Mouse (Mus musculus): Measurements from ENCODE around the gene Dhx34.

The Dhx34 gene

DNA sequence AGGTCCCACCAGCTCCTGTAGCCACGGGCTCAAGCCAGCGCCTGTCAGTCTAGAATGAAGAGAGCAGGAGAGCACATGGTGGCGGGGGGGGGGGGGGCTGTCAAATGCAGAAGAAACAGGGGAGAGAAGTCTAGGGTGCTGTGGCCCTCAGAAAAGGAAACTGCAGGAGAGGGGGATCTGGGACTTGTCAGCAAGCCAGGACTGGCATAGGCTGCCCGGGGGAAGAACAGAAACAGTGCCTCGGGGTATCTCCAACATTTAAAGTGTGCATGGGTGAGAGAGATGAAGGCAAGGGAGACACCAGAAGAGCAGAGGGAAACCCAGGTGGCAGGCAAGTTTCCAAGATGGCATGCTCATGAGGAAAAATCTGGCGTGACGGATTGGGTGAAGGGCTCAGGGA, 59.8 kb downstream of the Dhx34 start:
- in situ Hi-C loops (cut with MboI, MseI): no loop called here

DNA sequence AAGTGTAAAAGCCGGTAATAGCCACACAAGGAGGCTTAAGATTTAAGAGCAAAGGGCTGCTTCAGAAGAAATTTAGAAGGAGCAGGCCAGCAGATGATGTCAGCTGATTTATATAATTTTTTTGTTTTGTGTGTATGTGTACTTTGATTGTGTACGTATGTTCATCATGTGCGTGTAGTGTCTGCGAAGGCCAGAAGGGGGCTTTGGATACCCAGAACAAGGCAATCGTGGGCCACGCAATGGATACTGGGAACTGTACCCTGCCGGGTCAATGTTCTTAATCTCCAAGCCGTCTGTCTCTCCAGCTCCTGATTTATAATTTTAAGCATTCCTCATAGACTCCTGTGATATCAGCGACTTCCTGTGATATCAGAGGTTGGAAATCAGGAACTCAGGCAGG, 60.5 kb downstream of the Dhx34 start:
- in situ Hi-C loops (cut with MboI, MseI): no loop called here

DNA sequence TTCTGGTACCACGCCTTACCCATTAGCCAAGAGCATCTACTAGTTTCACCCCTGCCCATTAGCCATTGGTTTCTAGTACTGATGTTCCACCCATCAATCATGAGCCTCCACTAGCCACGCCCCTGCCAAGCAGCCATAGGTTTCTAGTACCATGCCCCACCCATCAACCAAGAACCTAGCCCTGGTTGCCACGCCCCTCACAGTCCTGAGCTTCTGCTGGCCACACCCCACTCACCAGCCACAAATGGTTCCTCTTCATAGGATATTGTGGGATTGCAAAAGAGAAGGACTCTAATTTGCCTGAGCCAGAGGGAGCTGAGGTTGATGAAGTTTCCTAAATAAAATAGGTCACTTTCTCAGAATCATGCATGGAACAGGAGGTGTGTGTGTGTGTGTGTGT, 61.1 kb downstream of the Dhx34 start:
- in situ Hi-C loops (cut with MboI, MseI): no loop called here

DNA sequence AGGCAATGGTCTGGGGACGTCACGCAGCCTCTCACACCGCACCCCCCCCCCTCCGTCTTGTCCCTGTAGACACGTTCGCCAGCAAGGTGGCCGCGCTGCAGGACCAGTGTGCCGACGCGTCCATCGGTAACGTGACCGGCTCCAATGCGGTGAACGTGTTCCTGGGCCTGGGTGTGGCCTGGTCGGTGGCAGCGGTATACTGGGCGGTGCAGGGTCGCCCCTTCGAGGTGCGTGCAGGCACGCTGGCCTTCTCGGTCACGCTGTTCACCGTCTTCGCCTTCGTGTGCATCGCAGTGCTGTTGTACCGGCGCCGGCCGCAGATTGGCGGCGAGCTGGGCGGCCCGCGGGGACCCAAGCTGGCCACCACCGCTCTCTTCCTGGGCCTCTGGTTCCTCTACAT, 63.1 kb downstream of the Dhx34 start:
- in situ Hi-C loops (cut with MboI, MseI): no loop called here

DNA sequence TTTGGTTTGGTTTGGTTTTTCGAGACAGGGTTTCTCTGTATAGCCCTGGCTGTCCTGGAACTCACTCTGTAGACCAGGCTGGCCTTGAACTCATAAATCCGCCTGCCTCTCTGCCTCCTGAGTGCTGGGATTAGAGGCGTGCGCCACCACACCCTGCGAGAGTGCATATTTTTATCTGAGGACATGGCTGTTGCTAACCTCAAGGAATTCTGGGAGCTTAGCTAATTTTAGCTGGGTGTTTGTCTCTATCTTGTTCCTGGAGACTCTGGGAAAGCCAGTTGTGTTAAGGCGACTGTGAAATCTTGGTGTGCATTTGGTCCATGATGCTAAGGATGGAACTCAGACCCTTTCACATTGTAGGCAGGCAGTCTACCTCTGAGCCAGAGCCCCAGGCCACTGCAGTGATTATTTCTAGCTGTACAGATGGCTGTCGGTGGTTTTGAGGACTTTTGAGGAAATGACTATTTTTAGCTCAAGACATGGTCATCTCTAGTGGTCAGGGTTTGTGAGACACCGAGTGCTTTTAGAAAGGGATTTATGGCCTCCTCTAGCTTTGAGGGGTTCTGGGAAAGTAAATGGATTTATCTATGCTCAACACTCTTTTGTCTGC, 65.6 kb downstream of the Dhx34 start:
- in situ Hi-C loops (cut with MboI, MseI): no loop called here

DNA sequence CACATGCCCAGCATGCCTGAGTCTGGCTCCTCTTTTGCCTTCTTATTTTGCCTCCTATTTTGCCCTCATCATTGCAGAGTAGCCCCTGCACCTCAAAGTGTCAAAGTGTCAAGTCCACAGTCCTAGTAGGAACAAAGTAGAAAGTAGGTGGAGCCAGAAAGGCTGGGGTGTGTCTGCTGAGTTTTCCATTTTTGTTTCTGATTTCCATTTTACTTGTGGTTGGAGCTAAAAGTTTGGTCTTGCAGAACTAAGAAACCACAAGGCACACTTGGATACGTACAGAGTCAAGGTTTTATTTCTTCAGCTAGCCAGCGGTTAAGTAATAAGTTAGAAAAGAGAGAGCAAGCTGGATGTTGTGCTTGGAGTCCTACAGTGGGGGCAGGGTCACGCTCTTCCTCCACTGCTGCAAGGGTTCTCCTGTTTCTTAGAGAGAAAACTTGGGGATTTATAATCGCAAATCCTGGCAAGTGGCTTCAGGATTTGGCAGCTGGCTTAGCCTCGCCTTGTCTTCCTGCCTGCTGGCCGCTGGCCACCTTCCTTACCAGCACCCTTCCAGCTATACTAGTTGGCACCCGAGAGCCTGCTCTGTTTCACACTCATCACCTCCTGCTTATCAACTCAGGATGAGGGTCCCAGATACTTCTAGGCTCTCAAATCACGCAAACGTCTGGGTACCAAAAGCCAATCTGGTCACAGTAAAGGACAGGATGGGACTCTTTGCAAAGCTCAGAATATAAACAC, 66.5 kb downstream of the Dhx34 start:
- in situ Hi-C loops (cut with MboI, MseI): no loop called here

DNA sequence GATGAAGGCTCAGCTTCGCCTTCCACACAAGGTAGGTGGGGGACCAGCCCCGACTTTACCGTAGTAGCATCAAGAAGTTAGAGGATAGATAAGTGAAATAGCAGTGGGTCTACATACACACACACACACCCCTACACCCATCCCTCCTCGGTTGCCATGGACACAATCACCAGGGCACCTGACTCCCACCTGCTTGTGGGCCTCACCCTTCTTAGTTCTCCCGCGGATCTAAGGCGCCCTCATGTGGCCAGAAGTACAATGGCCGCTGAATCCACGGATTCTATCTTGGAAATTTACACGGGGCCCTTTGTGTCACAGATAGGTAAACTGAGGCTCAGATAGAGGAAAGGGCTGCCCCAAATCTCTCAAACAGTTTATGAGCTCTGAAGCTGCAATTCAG, 68.3 kb downstream of the Dhx34 start:
- in situ Hi-C loops (cut with MboI, MseI): no loop called here

DNA sequence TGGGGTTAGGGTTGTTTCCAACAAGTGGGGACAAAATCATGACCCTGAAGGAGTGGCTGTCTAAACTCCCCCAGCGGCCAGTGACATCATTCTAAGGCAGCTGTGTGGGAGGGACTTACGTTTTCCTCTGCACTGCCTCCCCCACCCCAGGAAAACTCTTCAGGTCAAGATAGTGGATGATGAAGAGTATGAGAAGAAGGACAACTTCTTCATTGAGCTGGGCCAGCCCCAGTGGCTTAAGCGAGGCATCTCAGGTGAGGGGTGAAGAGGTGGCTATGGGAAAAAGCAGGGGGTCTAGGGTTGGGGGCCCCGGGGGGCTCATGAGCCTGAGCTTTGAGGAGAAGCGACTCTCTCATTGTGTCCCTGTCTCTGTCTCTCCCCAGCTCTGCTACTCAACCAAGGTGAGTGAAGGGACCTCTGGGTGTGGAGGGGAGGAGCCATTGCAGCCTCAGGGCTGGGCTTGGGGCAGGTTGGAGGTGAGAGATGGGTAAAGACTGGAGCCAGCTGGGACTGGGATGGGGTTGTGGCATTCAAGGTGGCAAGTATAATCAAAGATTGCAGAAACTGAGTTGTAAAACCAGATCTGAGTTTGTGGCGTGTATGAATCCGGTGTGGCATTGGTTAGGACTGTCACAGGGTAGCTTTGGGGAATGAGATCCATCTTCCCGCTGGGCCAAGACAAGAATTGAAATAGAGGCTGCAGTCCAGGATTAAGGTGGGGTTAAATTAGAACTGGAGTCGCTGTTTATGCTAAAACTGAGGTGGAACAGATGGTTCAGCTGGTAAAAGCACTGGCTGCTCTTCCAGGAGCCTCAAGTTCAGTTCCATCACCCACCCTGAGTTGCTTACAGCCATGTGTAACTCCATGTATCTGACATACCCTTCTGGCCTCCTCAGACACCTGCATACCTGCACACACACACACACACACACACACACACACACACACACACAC, 71.4 kb downstream of the Dhx34 start:
- in situ Hi-C loops (cut with MboI, MseI): no loop called here

DNA sequence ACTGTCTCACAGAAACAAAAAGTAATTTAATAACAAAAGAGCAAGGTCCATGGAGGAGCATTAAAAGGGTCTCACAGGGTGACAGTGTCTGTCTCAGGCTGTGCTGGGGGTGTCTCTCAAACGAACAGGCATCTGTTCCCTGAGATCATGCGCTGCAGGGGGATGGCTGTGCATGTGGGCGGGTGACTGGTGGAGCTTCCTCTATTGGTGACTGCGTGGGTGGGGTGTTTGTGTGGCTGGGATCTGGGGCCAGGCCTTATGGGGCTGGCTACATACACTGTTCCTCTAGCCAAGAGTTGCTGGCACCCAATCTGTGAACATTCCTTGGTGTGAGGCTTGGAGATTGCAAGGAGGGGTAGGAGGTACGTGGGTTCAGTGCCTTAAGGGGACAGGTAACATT, 72.6 kb downstream of the Dhx34 start:
- in situ Hi-C loops (cut with MboI, MseI): loop anchor here (10.0 kb wide), 1 partner anchor 164 kb away; no protein-coding TSS in a partner anchor

DNA sequence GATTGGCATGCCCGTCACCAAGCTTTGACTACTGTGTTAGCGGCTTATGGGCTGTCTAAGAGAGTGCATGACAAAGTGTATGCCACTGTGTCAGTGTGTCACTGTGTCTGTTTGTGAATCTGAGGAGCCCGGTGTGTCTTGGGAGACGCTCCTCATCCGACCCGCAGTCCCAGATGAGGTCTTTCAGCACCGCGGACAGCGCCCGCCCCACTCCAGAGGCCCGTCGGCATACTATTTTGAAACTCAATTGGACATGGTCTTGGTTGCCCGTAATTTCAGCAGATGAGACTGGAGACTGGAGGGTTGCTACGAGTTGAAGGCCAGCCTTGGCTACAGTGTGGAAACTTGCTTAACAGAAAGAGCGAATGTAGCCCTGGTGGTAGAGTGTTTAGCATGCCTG, 74.2 kb downstream of the Dhx34 start:
- in situ Hi-C loops (cut with MboI, MseI): loop anchor here (10.0 kb wide), 1 partner anchor 163 kb away; no protein-coding TSS in a partner anchor

All from T-helper 1 cell (primary cell).